Mouse (Mus musculus): ENCODE measurements around the gene Mipep. TPM values are rescaled to one million over a fixed set of nuclear protein-coding genes. Genes with fewer than 3 reads are reported as not detected.

Mipep gene
- total and polyA plus RNA-seq, 2 experiments from 2014 or later, result 17.1 to 32.1 TPM

DNA sequence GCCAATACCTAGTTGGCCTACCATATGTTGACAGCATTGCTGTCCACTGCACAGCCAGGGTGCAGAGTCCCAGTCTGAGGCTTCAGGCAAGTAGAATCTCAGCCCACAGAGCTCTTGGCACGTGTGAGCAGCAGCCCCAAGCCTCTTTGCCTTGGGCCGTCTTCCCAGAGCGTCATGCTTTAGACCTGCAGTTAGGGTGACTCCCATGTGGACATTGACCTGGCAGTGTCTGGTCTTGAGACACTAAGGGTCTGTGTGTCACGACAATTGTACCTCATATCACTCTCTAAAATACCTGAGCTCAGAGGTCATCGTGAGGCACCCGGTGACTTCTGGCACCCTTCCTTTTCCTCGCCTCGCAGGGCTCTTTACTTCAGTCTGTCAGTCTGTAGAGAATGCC, 25.3 kb upstream of the Mipep start:
- H3K27me3 ChIP-seq (ENCODE audit: insufficient read depth, low read length), result no peaks in the 10 kb centered on the region
- peaks cover 6% of the 10 kb centered on the region; the same call in 1 of the 2 replicates for H3K36me3 ChIP-seq (ENCODE audit: insufficient read depth, low read length)
- no peaks in the 10 kb centered on the region for H3K9me3 ChIP-seq (ENCODE audit: low read length)
- 93% methylated on average over 8 of the region's 8 CpGs for WGBS
- no peak for TF ChIP-seq CTCF (IDR thresholded peaks at IDR 0.05)
- no peaks in the 10 kb centered on the region for H3K4me1 ChIP-seq (ENCODE audit: insufficient read depth, low read length)
- H3K4me3 ChIP-seq (ENCODE audit: low read depth, low read length), result no peak overlapping the region
- H3K4me2 ChIP-seq (ENCODE audit: low read depth, low read length, poor library complexity, severe bottlenecking), result no peak overlapping the region
- no peak overlapping the region for H3K27ac ChIP-seq (ENCODE audit: low read depth, low read length)
- ATAC-seq (ENCODE audit: low FRiP score) (no peak), DNase-seq (ENCODE audit: low spot score) (no peak)
- no peak overlapping the region for H3K9ac ChIP-seq (replicated peaks; ENCODE audit: low read length, poor library complexity, severe bottlenecking)

DNA sequence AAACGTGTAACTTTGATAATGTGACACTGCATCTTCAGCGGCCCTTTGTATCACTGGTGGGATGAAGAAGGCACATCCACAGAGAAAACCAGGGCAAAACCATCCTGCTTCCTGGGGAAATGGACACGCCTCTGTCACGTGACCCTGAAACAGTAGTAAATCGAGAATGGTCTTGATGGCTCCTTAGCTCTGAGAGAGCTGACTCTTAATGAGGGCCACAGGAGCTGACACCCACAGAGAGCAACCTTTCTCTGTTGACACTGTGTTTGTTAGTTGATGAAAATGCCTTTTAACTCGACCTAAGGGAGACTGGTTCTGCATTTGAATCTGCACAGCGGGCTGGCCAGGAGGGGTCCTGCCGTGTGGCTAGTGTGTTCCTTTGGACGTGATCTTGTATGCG, 22.6 kb upstream of the Mipep start:
- DNase-seq (ENCODE audit: low spot score), result no peak
- Histone ChIP-seq H3K27ac (ENCODE audit: low read depth, low read length) (no peak overlapping the region), H3K4me1 (ENCODE audit: insufficient read depth, low read length) (no peaks in the 10 kb centered on the region), H3K9ac (replicated peaks; ENCODE audit: low read length, poor library complexity, severe bottlenecking) (no peak overlapping the region), H3K27me3 (ENCODE audit: insufficient read depth, low read length) (no peaks in the 10 kb centered on the region), H3K4me3 (ENCODE audit: low read depth, low read length) (no peak overlapping the region), H3K4me2 (ENCODE audit: low read depth, low read length, poor library complexity, severe bottlenecking) (no peak overlapping the region), H3K9me3 (ENCODE audit: low read length) (no peaks in the 10 kb centered on the region), H3K36me3 (ENCODE audit: insufficient read depth, low read length) (peaks cover 6% of the 10 kb centered on the region; the same call in 1 of the 2 replicates)
- ATAC-seq (ENCODE audit: low FRiP score), result no peak
- TF ChIP-seq CTCF (IDR thresholded peaks at IDR 0.05), result no peak
- 71% methylated on average over 10 of the region's 10 CpGs for WGBS

GRCm38 (mm10) chr14:60762754-60763153, 21.6 kb upstream of the Mipep start:
- H3K27ac ChIP-seq (ENCODE audit: low read depth, low read length), result no peak overlapping the region
- ATAC-seq (ENCODE audit: low FRiP score) (no peak), DNase-seq (ENCODE audit: low spot score) (no peak)
- no peaks in the 10 kb centered on the region for H3K9me3 ChIP-seq (ENCODE audit: low read length)
- H3K4me2 ChIP-seq (ENCODE audit: low read depth, low read length, poor library complexity, severe bottlenecking), result no peak overlapping the region
- H3K4me3 ChIP-seq (ENCODE audit: low read depth, low read length), result no peak overlapping the region
- H3K4me1 ChIP-seq (ENCODE audit: insufficient read depth, low read length), result no peaks in the 10 kb centered on the region
- H3K27me3 ChIP-seq (ENCODE audit: insufficient read depth, low read length), result no peaks in the 10 kb centered on the region
- no peak overlapping the region for H3K9ac ChIP-seq (replicated peaks; ENCODE audit: low read length, poor library complexity, severe bottlenecking)
- H3K36me3 ChIP-seq (ENCODE audit: insufficient read depth, low read length), result peaks cover 6% of the 10 kb centered on the region; the same call in 1 of the 2 replicates
- TF ChIP-seq CTCF (IDR thresholded peaks at IDR 0.05), result no peak
- WGBS, result 81% methylated on average over 7 of the region's 7 CpGs

GRCm38 (mm10) chr14:60763746-60764145, 20.6 kb upstream of the Mipep start:
- H3K4me1 ChIP-seq (ENCODE audit: insufficient read depth, low read length), result no peaks in the 10 kb centered on the region
- H3K27me3 ChIP-seq (ENCODE audit: insufficient read depth, low read length), result no peaks in the 10 kb centered on the region
- no peak overlapping the region for H3K9ac ChIP-seq (replicated peaks; ENCODE audit: low read length, poor library complexity, severe bottlenecking)
- no peak for DNase-seq (ENCODE audit: low spot score)
- H3K4me3 ChIP-seq (ENCODE audit: low read depth, low read length), result no peak overlapping the region
- WGBS, result 88% methylated on average over 5 of the region's 5 CpGs
- no peaks in the 10 kb centered on the region for H3K9me3 ChIP-seq (ENCODE audit: low read length)
- no peak for ATAC-seq (ENCODE audit: low FRiP score)
- H3K27ac ChIP-seq (ENCODE audit: low read depth, low read length), result no peak overlapping the region
- H3K36me3 ChIP-seq (ENCODE audit: insufficient read depth, low read length), result peaks cover 6% of the 10 kb centered on the region; the same call in 1 of the 2 replicates
- no peak for TF ChIP-seq CTCF (IDR thresholded peaks at IDR 0.05)
- H3K4me2 ChIP-seq (ENCODE audit: low read depth, low read length, poor library complexity, severe bottlenecking), result no peak overlapping the region

GRCm38 (mm10) chr14:60764526-60764925, 19.8 kb upstream of the Mipep start:
- WGBS, result 76% methylated on average over 4 of the region's 4 CpGs
- TF ChIP-seq CTCF (IDR thresholded peaks at IDR 0.05), result no peak
- Histone ChIP-seq H3K9ac (replicated peaks; ENCODE audit: low read length, poor library complexity, severe bottlenecking) (no peak overlapping the region), H3K4me3 (ENCODE audit: low read depth, low read length) (no peak overlapping the region), H3K27ac (ENCODE audit: low read depth, low read length) (no peak overlapping the region), H3K4me1 (ENCODE audit: insufficient read depth, low read length) (no peaks in the 10 kb centered on the region), H3K27me3 (ENCODE audit: insufficient read depth, low read length) (no peaks in the 10 kb centered on the region), H3K36me3 (ENCODE audit: insufficient read depth, low read length) (peaks cover 6% of the 10 kb centered on the region; the same call in 1 of the 2 replicates), H3K9me3 (ENCODE audit: low read length) (no peaks in the 10 kb centered on the region), H3K4me2 (ENCODE audit: low read depth, low read length, poor library complexity, severe bottlenecking) (no peak overlapping the region)
- DNase-seq (ENCODE audit: low spot score) (no peak), ATAC-seq (ENCODE audit: low FRiP score) (no peak)

GRCm38 (mm10) chr14:60765025-60765424, 19.3 kb upstream of the Mipep start:
- Histone ChIP-seq H3K4me1 (ENCODE audit: insufficient read depth, low read length) (no peaks in the 10 kb centered on the region), H3K27me3 (ENCODE audit: insufficient read depth, low read length) (no peaks in the 10 kb centered on the region), H3K9ac (replicated peaks; ENCODE audit: low read length, poor library complexity, severe bottlenecking) (no peak overlapping the region), H3K9me3 (ENCODE audit: low read length) (no peaks in the 10 kb centered on the region), H3K4me2 (ENCODE audit: low read depth, low read length, poor library complexity, severe bottlenecking) (no peak overlapping the region), H3K4me3 (ENCODE audit: low read depth, low read length) (no peak overlapping the region), H3K27ac (ENCODE audit: low read depth, low read length) (no peak overlapping the region), H3K36me3 (ENCODE audit: insufficient read depth, low read length) (peaks cover 6% of the 10 kb centered on the region; the same call in 1 of the 2 replicates)
- no peak for TF ChIP-seq CTCF (IDR thresholded peaks at IDR 0.05)
- 59% methylated on average over 2 of the region's 2 CpGs for WGBS
- DNase-seq (ENCODE audit: low spot score) (no peak), ATAC-seq (ENCODE audit: low FRiP score) (no peak)

Data from midbrain, postnatal 0 days (tissue).